Mouse (Mus musculus): ENCODE data around the gene Rcvrn. TPM values are rescaled to one million over a fixed set of nuclear protein-coding genes. Genes with fewer than 3 reads are reported as not detected.

The Rcvrn gene
- total RNA-seq (2017) = not detected in 2 replicates

DNA sequence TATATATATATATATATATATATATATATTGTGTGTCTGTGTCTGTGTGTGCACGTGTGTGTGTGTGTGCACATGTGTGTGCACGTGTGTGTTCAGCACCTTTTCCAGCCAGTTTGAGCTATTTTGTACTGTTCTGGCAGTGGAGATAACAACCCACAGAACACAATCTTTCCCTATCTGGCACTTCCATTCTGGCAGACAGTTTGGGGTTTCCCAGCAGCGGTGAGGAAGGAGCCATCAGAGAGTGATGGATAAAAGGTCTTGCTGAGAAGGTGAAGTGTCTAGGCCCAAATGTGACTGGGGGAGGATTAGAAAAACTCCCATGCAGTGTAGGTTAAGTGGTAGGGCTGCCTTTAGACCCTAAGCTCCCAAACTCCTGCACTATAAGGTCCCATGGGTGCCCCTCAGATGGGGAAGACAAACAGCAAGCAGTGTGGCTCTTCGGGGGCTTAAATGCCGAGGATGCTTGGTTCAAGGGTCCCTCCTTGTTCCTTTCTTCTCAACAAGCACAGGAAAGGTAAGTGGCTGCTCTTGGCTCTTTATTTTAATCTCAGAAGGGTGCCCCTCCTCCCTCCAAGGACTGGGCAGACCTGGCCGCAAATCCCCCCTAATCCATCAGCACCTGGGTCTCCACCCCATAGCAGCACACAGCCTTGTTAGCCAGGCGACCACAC, at the start of gene Rcvrn:
Gene Rcvrn (plus strand): TSS at position 624 of the 674 bp plus-strand sequence.
- peak; percentile 62; the same call in 1 of the 2 replicates for ATAC-seq (replicated peaks; ENCODE audit: low read depth, poor library complexity, severe bottlenecking)

DNA sequence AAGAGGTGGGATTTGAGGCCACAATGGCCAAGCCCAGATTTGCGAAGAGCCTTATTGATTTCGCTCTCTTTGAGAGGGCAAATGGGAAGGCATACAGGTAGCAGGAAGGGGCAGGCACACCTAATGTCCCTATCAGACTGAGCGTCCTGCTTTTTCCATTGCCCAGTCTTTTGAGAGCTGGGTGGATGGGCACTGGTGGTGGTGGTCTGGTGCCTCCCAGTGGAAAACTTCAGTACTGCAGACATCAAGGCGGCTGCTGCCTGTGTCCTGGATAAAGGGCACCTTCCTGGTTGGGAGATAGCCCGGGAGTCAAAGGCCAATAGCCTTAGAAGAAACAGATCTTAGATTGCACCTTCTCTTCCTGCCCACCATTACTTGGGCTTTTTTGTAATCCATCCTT, 47.4 kb upstream of the Rcvrn start:
- ATAC-seq (replicated peaks; ENCODE audit: low read depth, poor library complexity, severe bottlenecking) = peak; percentile 91

- no peak for ATAC-seq (replicated peaks; ENCODE audit: low read depth, poor library complexity, severe bottlenecking)
Observed at GRCm38 (mm10) chr11:67648651-67649407, 46.3 kb upstream of the Rcvrn start.

GRCm38 (mm10) chr11:67649971-67650707, 45.0 kb upstream of the Rcvrn start:
- no peak for ATAC-seq (replicated peaks; ENCODE audit: low read depth, poor library complexity, severe bottlenecking)

DNA sequence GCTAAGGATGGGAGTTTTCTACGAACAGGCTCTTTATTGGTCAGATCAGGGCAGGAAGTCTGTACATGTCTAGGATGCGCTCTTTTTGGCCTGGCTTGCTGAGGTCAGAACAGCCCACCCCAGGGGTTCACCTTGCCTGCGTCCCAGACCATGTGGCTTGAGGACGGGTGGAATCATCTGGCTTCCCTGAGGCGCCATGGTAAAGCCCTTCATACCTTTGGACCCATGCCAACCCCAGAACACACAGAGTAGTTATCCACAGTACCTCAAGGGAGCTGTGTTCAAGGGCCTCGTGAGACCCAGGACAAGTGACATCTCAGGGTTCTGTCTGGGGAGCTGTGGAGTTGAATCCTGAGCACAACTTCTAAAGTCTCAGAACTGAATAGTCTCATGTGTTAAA, 43.4 kb upstream of the Rcvrn start:
- no peak for ATAC-seq (replicated peaks; ENCODE audit: low read depth, poor library complexity, severe bottlenecking)

DNA sequence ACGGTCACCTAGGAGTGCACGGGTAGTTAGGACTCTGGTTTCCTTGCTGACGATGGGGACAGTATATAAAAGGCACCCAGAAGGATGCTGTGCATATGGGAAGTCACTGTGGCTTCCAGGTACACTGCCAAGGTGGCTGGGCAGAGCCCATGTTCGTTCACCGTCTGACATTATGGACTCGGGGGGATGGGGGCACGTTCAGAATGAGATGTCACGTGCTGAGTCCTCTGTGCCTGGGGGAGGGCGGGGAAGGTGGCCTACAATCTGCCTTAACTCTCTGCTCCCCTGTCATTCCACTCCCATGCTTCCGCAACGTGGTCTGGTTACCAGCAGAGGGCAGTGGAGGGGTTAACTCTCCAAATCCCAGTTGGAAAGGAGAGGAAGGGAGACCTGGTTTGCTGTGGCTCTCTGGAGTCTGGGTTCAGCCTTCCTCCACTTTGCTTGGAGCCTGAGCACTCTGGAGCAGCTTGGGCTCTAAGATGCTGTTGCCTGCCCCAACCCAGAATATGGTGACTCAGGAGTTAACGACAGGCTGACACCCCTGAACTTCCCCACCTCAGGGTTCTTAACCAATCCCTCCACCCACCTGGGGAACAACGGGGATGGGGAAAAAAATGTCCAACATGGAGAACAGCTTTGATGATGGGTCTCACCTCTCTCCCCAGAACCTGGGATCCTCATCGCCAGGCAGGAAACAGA, 42.8 kb upstream of the Rcvrn start:
- peak; percentile 42; the same call in 1 of the 2 replicates for ATAC-seq (replicated peaks; ENCODE audit: low read depth, poor library complexity, severe bottlenecking)

GRCm38 (mm10) chr11:67652893-67653255, 42.3 kb upstream of the Rcvrn start:
- no peak for ATAC-seq (replicated peaks; ENCODE audit: low read depth, poor library complexity, severe bottlenecking)

DNA sequence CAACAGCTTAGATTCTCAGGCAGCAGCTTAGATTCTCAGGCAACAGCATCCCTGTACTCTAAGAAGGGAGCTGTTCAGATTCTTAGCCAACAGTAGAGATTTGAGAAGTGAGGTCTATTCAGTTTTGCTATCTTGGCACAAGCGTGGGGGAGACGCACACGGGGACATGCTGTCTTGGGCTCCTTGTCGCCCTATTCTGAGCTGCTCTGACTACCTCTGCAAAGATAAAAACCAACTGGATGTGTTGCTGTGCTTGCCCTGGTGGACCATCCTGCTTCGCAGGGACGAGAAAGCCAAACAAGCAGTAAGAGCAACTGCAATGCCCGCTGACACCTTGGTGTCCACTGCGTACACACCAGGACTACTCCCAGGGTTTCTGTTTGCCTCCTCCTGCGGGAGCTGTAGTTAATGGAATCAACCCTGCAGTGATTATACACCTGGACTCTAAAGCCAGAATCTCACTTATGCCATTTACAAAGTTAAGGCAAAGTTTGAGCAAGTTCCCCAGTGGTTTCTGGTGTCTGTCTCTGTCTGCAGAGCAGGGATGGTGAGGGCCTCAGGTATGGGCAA, 41.5 kb upstream of the Rcvrn start:
- no peak for ATAC-seq (replicated peaks; ENCODE audit: low read depth, poor library complexity, severe bottlenecking)

GRCm38 (mm10) chr11:67654514-67654913, 40.6 kb upstream of the Rcvrn start:
- ATAC-seq (replicated peaks; ENCODE audit: low read depth, poor library complexity, severe bottlenecking) = no peak

GRCm38 (mm10) chr11:67655236-67655959, 39.7 kb upstream of the Rcvrn start:
- ATAC-seq (replicated peaks; ENCODE audit: low read depth, poor library complexity, severe bottlenecking) = no peak

DNA sequence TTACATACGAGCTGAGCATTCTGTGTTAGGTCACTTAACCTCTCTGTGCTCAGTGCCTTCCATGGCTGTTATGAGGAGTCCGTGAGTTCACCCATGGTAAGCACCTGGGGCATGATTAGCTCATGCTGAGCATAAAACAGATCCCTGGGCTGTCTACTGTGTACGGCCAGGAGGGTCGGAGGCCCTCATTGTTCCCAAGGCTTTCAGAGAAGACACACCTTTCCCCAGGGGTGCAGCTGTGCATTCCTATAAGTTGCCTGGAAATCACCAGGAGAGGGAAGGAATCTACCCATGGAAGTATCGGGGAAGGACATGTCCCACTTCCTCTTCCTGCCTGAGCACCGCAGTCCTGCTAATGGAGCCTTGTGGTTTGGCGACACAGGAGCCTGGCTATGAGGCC, 38.8 kb upstream of the Rcvrn start:
- ATAC-seq (replicated peaks; ENCODE audit: low read depth, poor library complexity, severe bottlenecking) = no peak

DNA sequence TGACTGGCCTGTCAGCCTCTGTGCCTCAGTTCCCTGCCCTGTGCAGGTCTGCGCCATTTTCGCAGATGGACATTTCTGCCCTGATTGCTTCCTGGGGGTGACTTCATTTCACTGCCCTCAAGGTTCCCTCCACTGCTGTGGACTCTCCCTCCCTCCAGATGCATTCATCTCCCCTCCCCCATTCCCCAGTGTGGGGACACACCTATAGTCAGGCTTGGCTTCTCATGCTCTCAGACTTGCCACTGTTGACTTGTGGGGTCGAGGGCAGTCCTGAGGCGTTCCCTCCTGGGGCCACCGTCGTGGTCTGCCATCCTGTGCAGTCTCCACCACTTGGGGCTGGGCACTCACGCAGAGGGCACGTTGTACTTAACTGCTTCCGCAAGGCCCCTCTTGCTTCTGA, 38.3 kb upstream of the Rcvrn start:
- no peak for ATAC-seq (replicated peaks; ENCODE audit: low read depth, poor library complexity, severe bottlenecking)

- ATAC-seq (replicated peaks; ENCODE audit: low read depth, poor library complexity, severe bottlenecking) = peak; percentile 88
Observed at GRCm38 (mm10) chr11:67657685-67658382, 37.3 kb upstream of the Rcvrn start.

GRCm38 (mm10) chr11:67661465-67661864, 33.7 kb upstream of the Rcvrn start:
- ATAC-seq (replicated peaks; ENCODE audit: low read depth, poor library complexity, severe bottlenecking) = no peak

DNA sequence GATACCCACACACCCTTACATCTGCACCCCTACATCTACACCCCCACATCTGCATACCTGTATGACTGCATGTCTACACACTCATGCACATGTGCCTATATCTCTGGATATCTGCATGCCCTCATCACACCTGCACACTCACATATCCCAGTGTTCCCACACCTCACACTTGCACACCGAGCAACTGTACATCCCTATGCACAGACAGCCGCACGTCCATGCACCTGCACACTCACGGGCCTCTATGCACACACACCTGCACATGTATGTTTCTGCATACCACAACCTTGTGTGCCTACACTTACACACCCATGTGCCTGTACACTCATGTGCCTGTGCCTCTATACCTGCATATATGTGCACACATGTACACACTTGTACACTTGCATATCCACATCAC, 31.7 kb upstream of the Rcvrn start:
- no peak for ATAC-seq (replicated peaks; ENCODE audit: low read depth, poor library complexity, severe bottlenecking)

DNA sequence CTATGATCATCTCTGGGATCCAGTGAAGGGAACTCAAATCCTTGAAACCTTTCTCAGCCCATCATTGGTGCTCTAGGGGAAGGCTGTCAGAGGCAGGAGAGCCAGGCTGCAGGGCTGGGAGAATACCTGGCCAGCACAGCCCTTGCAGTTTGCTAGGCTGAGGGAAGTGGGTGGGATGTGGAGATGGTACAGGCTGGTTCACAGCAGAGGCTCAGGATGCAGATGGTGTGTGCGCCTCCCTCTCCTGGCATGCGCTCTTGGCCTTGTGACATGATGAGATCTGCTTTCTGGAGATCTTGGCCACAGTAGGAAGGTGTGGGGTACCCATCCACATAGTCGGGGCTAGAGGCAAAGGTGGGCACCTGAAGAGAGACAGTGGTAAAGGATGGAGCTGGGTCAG, 30.9 kb upstream of the Rcvrn start:
- ATAC-seq (replicated peaks; ENCODE audit: low read depth, poor library complexity, severe bottlenecking) = no peak

- no peak for ATAC-seq (replicated peaks; ENCODE audit: low read depth, poor library complexity, severe bottlenecking)
Observed at GRCm38 (mm10) chr11:67664918-67665317, 30.2 kb upstream of the Rcvrn start.

DNA sequence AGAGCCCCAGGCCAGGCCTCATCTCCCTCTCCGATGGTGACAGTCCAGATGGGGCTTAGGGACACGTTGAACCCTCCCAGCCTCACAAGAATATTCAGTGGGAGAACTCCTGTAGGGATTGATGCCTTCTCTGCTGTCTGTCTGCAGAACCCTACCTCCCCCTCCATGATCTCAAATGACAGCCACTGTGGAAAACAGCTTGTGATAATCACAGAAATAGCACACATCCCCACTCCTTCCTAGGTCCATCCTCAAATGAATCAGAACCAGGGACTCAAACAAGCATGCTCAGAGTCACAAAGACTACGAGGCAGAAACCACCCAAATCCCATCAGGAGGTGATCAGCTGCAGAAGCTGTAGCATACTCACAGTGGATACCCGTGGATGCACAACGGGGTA, 29.0 kb upstream of the Rcvrn start:
- no peak for ATAC-seq (replicated peaks; ENCODE audit: low read depth, poor library complexity, severe bottlenecking)
